Mouse (Mus musculus) forebrain, embryonic 11.5 days (tissue): ENCODE measurements around the gene Gm2007. TPM values are rescaled to one million over a fixed set of nuclear protein-coding genes. Genes with fewer than 3 reads are reported as not detected.
"Not testable (repeated sequence)": the region's sequence is repeated elsewhere in the genome, so short reads cannot be mapped to it uniquely, and the experiment has no call there.

Source experiments
- ATAC-seq: fragments of 200-750 bp; cut with Nextera tagmentation; replicated peaks from 2 replicates; pipeline ENCODE4 v1.8.0; 2017; ENCODE audit warnings: moderate TSS enrichment; ENCODE audit not compliant: low FRiP score
- DNase-seq: peaks from one replicate; pipeline ENCODE4 v3.0.0-alpha.2; 2017; ENCODE audit warnings: low spot score
- H3K27ac ChIP-seq: fragments of 300-500 bp; sonication (generic); 2 replicates; pipeline ENCODE4 v1.5.1; 2014; ENCODE audit warnings: low read depth, low read length
- H3K27me3 ChIP-seq: fragments of 300-500 bp; sonication (generic); 2 replicates; pipeline ENCODE4 v1.6.1; 2014; ENCODE audit warnings: mild to moderate bottlenecking, low read length, mixed read lengths; ENCODE audit not compliant: control insufficient read depth, insufficient read depth
- H3K36me3 ChIP-seq: fragments of 300-500 bp; sonication (generic); 2 replicates; pipeline ENCODE4 v1.6.1; 2014; ENCODE audit warnings: mild to moderate bottlenecking, low read length, moderate library complexity, mixed read lengths; ENCODE audit not compliant: control insufficient read depth, insufficient read depth
- H3K4me1 ChIP-seq: fragments of 300-500 bp; sonication (generic); replicated peaks from 2 replicates; pipeline ENCODE4 v1.6.1; 2014; ENCODE audit warnings: low read length, mixed read lengths; ENCODE audit not compliant: control insufficient read depth, insufficient read depth
- H3K4me2 ChIP-seq: fragments of 300-500 bp; sonication (generic); 2 replicates; pipeline ENCODE4 v1.6.1; 2014; ENCODE audit warnings: low read depth, mild to moderate bottlenecking, low read length, moderate library complexity, mixed read lengths; ENCODE audit not compliant: severe bottlenecking
- H3K4me3 ChIP-seq: fragments of 300-500 bp; sonication (generic); 2 replicates; pipeline ENCODE4 v1.5.1; 2014; ENCODE audit warnings: low read depth, low read length
- H3K9ac ChIP-seq: fragments of 300-500 bp; sonication (generic); 2 replicates; pipeline ENCODE4 v1.6.1; 2014; ENCODE audit warnings: low read length
- H3K9me3 ChIP-seq: fragments of 300-500 bp; sonication (generic); 2 replicates; pipeline ENCODE4 v1.6.1; 2016; ENCODE audit warnings: low read length, mixed read lengths; ENCODE audit not compliant: control insufficient read depth
- WGBS: fragments of 180-500 bp; shearing (Covaris S2); extraction: QIAGEN DNeasy Blood & Tissue Kit; methylation state at CpG from one replicate; pipeline ENCODE4 v1.1.7; 2014; 5-methylcytosine and 5-hydroxymethylcytosine counted together
- polyA plus RNA-seq: library from polyadenylated mRNA; unstranded; fragments of >200 nt; fragmentation: Nextera tagmentation; extraction: Ambion mirVana; gene quantifications from 2 replicates; pipeline ENCODE4 v1.2.1, GENCODE M21; 2014

Gm2007 gene
- not detected in 2 replicates for polyA plus RNA-seq

DNA sequence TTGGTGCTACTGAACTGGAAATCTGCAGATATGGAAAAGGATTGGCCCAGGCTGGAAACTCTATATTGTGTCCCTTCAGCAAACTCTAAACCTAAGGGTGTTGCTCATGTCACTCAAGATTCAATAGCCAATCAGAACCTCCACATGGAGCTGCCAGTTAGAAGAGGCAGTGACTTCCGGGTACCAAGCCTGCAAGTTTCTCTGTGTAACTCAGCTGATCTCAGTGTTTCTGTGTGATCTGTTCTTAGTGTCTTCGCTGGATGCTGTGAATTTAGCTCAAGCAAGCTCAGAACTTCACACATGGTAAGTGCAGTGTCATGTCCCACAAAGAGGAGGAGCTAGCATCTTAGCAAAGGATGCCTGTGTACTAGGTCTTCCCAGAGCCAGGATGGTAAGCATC lies at the start of gene Gm2007:
Gm2007 (plus strand) TSS at position 301 of the 400 bp plus-strand sequence.
- WGBS = no CpG with 5 or more reads among the region's 2 CpGs
- H3K4me2 ChIP-seq, H3K4me1 ChIP-seq, H3K9ac ChIP-seq, H3K27ac ChIP-seq, ATAC-seq, H3K4me3 ChIP-seq, H3K27me3 ChIP-seq, H3K9me3 ChIP-seq, H3K36me3 ChIP-seq, DNase-seq: not testable (repeated sequence)

DNA sequence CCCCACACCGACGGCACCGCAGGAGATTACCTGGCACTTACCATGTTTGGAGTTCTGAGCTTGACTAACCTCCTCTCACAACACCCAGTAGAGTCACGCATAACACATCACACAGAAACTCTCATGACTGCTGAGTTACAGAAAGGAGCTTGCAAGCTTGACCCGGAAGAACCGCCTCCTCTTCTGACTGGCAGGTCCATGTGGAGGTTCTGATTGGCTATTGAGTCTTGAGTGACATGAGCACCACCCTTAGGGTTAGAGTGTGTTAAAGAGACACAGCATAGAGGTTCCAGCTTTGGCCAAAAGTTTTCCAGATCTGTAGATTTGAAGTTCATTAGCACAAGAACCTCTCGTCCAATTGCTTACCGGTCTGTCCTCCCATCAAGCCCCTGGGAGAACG lies 37.8 kb upstream of the Gm2007 start, which contains the start of gene Zfp969:
Zfp969 (minus strand) TSS at position 101 of the 400 bp plus-strand sequence.
- H3K36me3 ChIP-seq, H3K9ac ChIP-seq, H3K27me3 ChIP-seq, ATAC-seq, H3K4me3 ChIP-seq, H3K27ac ChIP-seq, H3K4me2 ChIP-seq, DNase-seq, H3K4me1 ChIP-seq, H3K9me3 ChIP-seq: not testable (repeated sequence)
- WGBS = no CpG with 5 or more reads among the region's 9 CpGs

DNA sequence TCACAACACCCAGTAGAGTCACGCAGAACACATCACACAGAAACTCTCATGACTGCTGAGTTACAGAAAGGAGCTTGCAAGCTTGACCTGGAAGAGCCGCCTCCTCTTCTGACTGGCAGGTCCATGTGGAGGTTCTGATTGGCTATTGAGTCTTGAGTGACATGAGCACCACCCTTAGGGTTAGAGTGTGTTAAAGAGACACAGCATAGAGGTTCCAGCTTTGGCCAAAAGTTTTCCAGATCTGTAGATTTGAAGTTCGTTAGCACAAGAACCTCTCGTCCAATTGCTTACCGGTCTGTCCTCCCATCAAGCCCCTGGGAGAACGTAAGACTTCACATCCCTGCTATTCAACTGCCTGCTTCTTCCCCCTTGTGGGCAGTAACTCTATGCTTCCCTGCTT lies 59.7 kb downstream of the Gm2007 start, which contains the start of gene Gm14288:
Gm14288 (minus strand) TSS at position 101 of the 400 bp plus-strand sequence.
- WGBS = no CpG with 5 or more reads among the region's 6 CpGs
- DNase-seq, H3K9me3 ChIP-seq, H3K4me3 ChIP-seq, H3K9ac ChIP-seq, ATAC-seq, H3K36me3 ChIP-seq, H3K27ac ChIP-seq, H3K4me2 ChIP-seq, H3K27me3 ChIP-seq, H3K4me1 ChIP-seq: not testable (repeated sequence)

Other genes with a start within 250 kb of the Gm2007 start
- gene Gm11007, start 97.6 kb upstream of the Gm2007 start, polyA plus RNA-seq = not detected in 2 replicates
- 8.5 and 11.5 TPM in 2 replicates for gene Zfp969, start 37.9 kb upstream of the Gm2007 start, polyA plus RNA-seq
- 4.5 TPM in 1 of 2 replicates, not detected in the other for gene Gm14288, start 59.6 kb downstream of the Gm2007 start, polyA plus RNA-seq
- 29.4 and 30.1 TPM in 2 replicates for gene Gm6710, start 127.7 kb downstream of the Gm2007 start, polyA plus RNA-seq
- 5.8 and 5.9 TPM in 2 replicates for gene Zfp966, start 189.6 kb downstream of the Gm2007 start, polyA plus RNA-seq
- 25.0 and 42.4 TPM in 2 replicates for gene Gm2026, start 223.8 kb downstream of the Gm2007 start, polyA plus RNA-seq